Mouse (Mus musculus) midbrain, embryonic 12.5 days (tissue): ENCODE measurements around the gene Ppme1. TPM values are rescaled to one million over a fixed set of nuclear protein-coding genes. Genes with fewer than 3 reads are reported as not detected.

ENCODE experiments used
- ATAC-seq: fragments of 200-750 bp; cut with Nextera tagmentation; 2 replicates; pipeline ENCODE4 v1.8.0; 2017; ENCODE audit warnings: low read depth, moderate TSS enrichment, moderate library complexity; ENCODE audit not compliant: low FRiP score
- H3K27ac ChIP-seq: fragments of 300-500 bp; sonication (generic); replicated peaks from 2 replicates; pipeline ENCODE4 v1.5.1; 2016; ENCODE audit warnings: mild to moderate bottlenecking
- H3K27me3 ChIP-seq: fragments of 300-500 bp; sonication (generic); 2 replicates; pipeline ENCODE4 v1.6.1; 2016; ENCODE audit warnings: mild to moderate bottlenecking
- H3K36me3 ChIP-seq: fragments of 300-500 bp; sonication (generic); 2 replicates; pipeline ENCODE4 v1.6.1; 2016
- H3K4me1 ChIP-seq: fragments of 300-500 bp; sonication (generic); 2 replicates; pipeline ENCODE4 v1.6.1; 2016
- H3K4me2 ChIP-seq: fragments of 300-500 bp; sonication (generic); replicated peaks from 2 replicates; pipeline ENCODE4 v1.6.1; 2016; ENCODE audit warnings: mild to moderate bottlenecking, moderate library complexity
- H3K4me3 ChIP-seq: fragments of 300-500 bp; sonication (generic); 2 replicates; pipeline ENCODE4 v1.5.1; 2016; ENCODE audit warnings: mild to moderate bottlenecking
- H3K9ac ChIP-seq: fragments of 300-500 bp; sonication (generic); replicated peaks from 2 replicates; pipeline ENCODE4 v1.6.1; 2016; ENCODE audit warnings: mild to moderate bottlenecking, moderate library complexity
- H3K9me3 ChIP-seq: fragments of 300-500 bp; sonication (generic); 2 replicates; pipeline ENCODE4 v1.6.1; 2016; ENCODE audit warnings: mild to moderate bottlenecking
- WGBS: fragments of 180-500 bp; shearing (Covaris S2); methylation state at CpG from one replicate; pipeline ENCODE4 v1.1.7; 2016; 5-methylcytosine and 5-hydroxymethylcytosine counted together
- polyA plus RNA-seq: library from polyadenylated mRNA; unstranded; fragments of >200 nt; fragmentation: Nextera tagmentation; extraction: Ambion mirVana; gene quantifications from 2 replicates; pipeline ENCODE4 v1.2.1, GENCODE M21; 2016

Gene Ppme1
- polyA plus RNA-seq, 1 experiment from 2014 or later = 108 TPM

DNA sequence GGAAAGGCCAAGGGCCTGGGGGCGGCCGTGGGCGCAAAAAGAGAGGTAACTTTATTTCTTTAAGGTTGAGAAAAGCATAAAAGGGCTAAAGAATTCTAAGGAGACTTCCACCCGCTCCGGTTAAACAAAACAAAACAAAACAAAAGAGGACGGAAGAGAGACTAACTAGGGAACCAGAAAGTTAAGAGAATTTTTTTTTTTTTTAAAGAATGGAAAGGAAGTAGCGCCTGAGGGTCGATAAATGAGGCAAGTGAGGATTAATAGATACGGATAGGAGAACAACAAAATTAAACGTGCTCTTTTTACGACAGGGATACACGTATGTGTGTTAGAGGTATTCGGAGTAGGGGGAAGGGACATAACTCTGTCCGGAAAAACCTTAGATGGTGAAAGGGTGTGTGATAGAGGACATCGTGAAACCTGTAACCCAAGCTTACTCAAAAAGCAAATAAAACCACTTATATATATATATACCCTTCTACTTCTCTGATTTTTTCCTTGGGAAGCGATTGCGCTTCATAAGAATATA lies 409 bp upstream of the Ppme1 start:
- Histone ChIP-seq H3K27ac (peak overlapping the region; percentile 85), H3K4me2 (peak overlapping the region; percentile 77), H3K9me3 (no peaks in the 10 kb centered on the region), H3K27me3 (no peaks in the 10 kb centered on the region), H3K9ac (peak overlapping the region; percentile 57), H3K36me3 (peaks cover 26% of the 10 kb centered on the region), H3K4me1 (peaks cover 28% of the 10 kb centered on the region), H3K4me3 (peak overlapping the region; percentile 68)
- 7% methylated on average over 17 of the region's 17 CpGs for WGBS
- ATAC-seq = no peak; the same call in 1 of the 2 replicates

DNA sequence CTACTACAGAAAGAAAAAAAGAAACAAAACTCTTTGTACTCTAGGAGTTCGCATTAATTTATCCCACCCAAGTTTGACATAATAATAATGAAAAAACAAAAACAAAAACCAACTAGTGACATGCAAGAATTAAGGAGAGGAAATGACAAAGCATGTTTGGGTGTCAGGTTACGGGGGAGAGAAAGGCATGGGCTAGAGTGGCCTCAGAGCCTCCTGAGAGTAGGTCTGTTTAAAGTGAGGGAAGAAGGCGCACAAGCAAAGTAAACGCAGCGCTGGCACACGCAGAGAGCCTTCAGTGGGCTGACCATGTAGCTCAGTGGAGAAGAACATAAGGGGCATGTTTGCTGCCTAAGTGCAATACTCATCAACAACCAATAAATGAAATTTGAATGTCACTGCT lies 7.2 kb downstream of the Ppme1 start:
- H3K9ac ChIP-seq = no peak overlapping the region
- no peaks in the 10 kb centered on the region for H3K9me3 ChIP-seq
- H3K4me3 ChIP-seq = no peak overlapping the region
- H3K27me3 ChIP-seq = no peaks in the 10 kb centered on the region
- H3K27ac ChIP-seq = no peak overlapping the region
- H3K4me1 ChIP-seq = peaks cover 7% of the 10 kb centered on the region; the same call in 1 of the 2 replicates
- 73% methylated on average over 6 of the region's 6 CpGs for WGBS
- ATAC-seq = no peak
- no peak overlapping the region for H3K4me2 ChIP-seq
- H3K36me3 ChIP-seq = peaks cover 12% of the 10 kb centered on the region; the same call in 1 of the 2 replicates

DNA sequence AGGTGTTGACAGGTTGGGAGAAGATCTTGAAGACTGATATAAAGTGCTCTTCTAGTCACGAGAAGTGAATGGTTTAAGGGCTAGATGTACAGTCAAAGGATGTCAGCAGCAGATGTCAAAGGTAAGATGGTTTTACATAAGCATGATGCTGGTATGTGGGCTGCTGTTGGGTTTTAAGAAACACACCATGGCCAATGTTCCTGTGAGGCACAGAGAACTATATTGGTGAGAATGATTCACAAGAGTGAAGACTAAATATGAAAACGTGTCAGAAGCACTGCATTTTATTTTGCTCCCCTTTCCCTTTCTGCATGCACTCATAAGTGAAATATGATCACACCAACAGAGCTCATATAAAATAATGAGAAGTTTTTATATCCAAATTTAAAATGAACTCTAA lies 8.9 kb downstream of the Ppme1 start:
- Histone ChIP-seq H3K9me3 (no peaks in the 10 kb centered on the region), H3K4me1 (no peaks in the 10 kb centered on the region), H3K4me2 (no peak overlapping the region), H3K4me3 (no peak overlapping the region), H3K9ac (no peak overlapping the region), H3K36me3 (peaks cover 12% of the 10 kb centered on the region; the same call in 1 of the 2 replicates), H3K27ac (no peak overlapping the region), H3K27me3 (no peaks in the 10 kb centered on the region)
- no peak for ATAC-seq
- WGBS = 90% methylated on average over 2 of the region's 2 CpGs

DNA sequence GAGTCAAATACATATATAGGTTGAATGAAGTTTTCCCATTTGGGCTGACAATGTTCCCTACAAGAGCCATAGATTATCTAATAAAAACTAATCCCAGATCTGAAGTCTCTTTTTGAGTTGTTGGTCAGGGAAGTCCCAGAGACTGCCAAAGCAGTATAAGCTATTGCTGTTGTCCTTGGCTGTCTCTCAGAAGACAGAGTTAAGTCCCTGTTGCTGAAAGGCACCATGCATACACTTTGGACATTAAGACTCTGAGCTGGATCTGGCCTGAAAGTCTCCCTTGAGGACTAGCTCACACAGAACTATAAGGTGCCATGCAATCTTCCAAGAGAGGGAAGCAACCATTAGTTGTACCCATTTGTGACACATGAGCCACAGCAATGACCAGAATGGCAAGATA lies 14.3 kb downstream of the Ppme1 start:
- Histone ChIP-seq H3K9me3 (no peaks in the 10 kb centered on the region), H3K36me3 (peaks cover 16% of the 10 kb centered on the region; the same call in 1 of the 2 replicates), H3K27me3 (no peaks in the 10 kb centered on the region), H3K4me1 (no peaks in the 10 kb centered on the region), H3K4me2 (no peak overlapping the region), H3K4me3 (no peak overlapping the region), H3K9ac (no peak overlapping the region), H3K27ac (no peak overlapping the region)
- no peak for ATAC-seq

DNA sequence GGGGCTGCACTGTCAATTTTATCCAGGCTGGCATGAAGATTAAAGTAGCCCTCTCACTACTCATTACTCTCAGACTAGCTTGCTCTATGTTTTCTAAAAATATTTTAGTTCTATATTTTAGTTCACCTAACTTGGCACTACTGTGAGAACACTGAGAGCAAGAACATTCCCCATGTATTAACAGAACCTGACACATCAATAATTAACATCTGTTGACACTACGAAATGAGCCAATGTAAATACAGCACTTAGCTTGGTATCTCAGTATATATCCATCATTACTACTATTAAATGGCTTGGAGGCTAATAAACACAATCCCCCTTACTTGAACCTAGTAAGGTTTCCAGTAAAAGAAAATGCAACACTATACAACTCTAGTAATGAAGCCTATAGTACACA lies 15.3 kb downstream of the Ppme1 start:
- WGBS = 96% methylated on average over 1 of the region's 1 CpGs
- Histone ChIP-seq H3K36me3 (peaks cover 18% of the 10 kb centered on the region; the same call in 1 of the 2 replicates), H3K4me3 (no peak overlapping the region), H3K4me1 (no peaks in the 10 kb centered on the region), H3K27ac (no peak overlapping the region), H3K4me2 (no peak overlapping the region), H3K27me3 (no peaks in the 10 kb centered on the region), H3K9me3 (no peaks in the 10 kb centered on the region), H3K9ac (no peak overlapping the region)
- ATAC-seq = no peak

DNA sequence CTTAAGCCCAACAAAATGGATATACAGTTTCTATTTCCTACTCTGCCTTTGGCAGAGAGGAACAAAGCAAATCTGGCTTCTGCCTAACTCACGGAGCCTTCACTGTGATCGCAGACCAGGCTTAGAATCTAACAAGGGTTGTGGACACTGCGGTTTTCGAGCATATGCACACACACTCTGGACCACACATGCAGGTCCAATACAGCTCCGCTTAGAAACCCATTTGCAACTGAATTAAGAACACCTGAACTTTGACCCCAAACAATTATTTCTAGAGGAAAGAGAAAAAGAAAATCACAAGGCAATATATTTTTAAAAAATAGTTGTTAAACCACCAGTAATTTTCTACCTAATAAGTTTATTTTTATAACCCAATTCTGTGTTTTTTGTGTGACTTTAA lies 15.8 kb downstream of the Ppme1 start:
- no peak for ATAC-seq
- Histone ChIP-seq H3K9me3 (no peaks in the 10 kb centered on the region), H3K4me2 (no peak overlapping the region), H3K9ac (no peak overlapping the region), H3K27me3 (no peaks in the 10 kb centered on the region), H3K36me3 (peaks cover 23% of the 10 kb centered on the region; the same call in 1 of the 2 replicates), H3K27ac (no peak overlapping the region), H3K4me3 (no peak overlapping the region), H3K4me1 (no peaks in the 10 kb centered on the region)
- 77% methylated on average over 5 of the region's 5 CpGs for WGBS

DNA sequence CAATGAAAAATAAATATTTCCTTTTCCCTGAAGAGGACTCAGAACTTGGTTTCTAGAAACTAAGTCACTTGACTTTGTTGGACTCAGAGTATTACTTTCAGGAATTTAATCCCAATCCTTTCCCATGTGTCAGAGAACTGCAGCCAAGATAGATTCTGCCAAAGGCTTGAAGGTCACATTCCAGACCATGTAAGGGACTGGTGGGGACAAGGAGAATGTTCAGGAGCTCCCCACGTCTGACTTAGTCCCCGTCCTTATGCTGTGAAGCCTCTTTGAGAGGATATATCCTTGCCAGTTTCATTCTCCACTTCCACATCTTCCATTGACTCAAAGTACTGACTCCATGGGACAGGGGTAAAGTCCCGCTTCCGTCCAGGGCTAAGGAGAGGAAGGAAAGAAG lies 17.1 kb downstream of the Ppme1 start:
- H3K9ac ChIP-seq = no peak overlapping the region
- H3K36me3 ChIP-seq = peaks cover 18% of the 10 kb centered on the region; the same call in 1 of the 2 replicates
- 89% methylated on average over 4 of the region's 4 CpGs for WGBS

DNA sequence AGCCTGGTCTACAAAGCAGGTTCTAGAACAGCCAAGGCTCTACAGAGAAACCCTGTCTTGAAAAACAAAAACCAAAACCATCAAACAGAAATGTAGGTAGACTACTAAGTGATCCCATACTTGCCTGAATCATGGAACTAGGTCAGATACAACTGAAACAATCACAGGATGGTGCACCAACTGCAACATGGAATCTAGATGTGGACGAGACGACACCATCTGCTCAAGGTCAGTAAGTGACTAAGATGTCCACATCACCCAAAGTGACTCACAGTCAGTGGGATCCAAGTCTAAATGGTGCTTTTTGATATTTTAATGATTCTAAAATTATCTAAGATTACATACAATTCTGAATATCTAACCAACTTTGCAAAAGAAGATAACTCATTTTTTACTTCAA lies 36.2 kb downstream of the Ppme1 start:
- WGBS = 97% methylated on average over 2 of the region's 2 CpGs
- ATAC-seq = no peak

More for the DNA sequence above, 17.1 kb downstream of the Ppme1 start:
- ATAC-seq = no peak
- H3K9me3 ChIP-seq = no peaks in the 10 kb centered on the region
- no peak overlapping the region for H3K4me2 ChIP-seq
- H3K27ac ChIP-seq = no peak overlapping the region
- H3K27me3 ChIP-seq = no peaks in the 10 kb centered on the region
- no peak overlapping the region for H3K4me3 ChIP-seq
- no peaks in the 10 kb centered on the region for H3K4me1 ChIP-seq

DNA sequence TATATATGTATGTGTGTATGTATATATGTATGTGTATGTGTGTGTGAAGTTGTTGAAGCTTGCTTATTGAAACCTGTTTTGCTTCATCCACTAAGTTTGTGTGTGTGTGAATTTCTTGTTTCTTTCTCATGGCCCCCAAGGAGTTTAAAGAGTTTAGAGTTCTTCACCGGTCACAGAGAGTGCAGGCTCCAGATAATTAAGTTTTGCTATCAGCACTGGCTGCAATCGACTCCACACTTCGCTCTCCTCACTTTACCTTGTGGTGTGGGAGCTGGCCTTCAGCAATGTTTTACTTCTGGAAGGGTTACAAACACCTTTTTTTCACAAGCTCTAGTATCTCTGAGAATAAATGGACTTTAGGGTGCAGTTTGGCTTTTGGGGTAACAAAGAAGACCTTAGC lies 40.8 kb downstream of the Ppme1 start:
- Histone ChIP-seq H3K9me3 (no peaks in the 10 kb centered on the region), H3K27me3 (no peaks in the 10 kb centered on the region), H3K4me2 (no peak overlapping the region), H3K27ac (no peak overlapping the region), H3K36me3 (peaks cover 89% of the 10 kb centered on the region), H3K4me3 (no peak overlapping the region), H3K9ac (no peak overlapping the region), H3K4me1 (no peaks in the 10 kb centered on the region)
- no peak for ATAC-seq
- 97% methylated on average over 3 of the region's 3 CpGs for WGBS

More for the DNA sequence above, 36.2 kb downstream of the Ppme1 start:
- Histone ChIP-seq H3K27me3 (no peaks in the 10 kb centered on the region), H3K9ac (no peak overlapping the region), H3K9me3 (no peaks in the 10 kb centered on the region), H3K36me3 (peaks cover 86% of the 10 kb centered on the region), H3K4me3 (no peak overlapping the region), H3K4me2 (no peak overlapping the region), H3K4me1 (no peaks in the 10 kb centered on the region), H3K27ac (no peak overlapping the region)

DNA sequence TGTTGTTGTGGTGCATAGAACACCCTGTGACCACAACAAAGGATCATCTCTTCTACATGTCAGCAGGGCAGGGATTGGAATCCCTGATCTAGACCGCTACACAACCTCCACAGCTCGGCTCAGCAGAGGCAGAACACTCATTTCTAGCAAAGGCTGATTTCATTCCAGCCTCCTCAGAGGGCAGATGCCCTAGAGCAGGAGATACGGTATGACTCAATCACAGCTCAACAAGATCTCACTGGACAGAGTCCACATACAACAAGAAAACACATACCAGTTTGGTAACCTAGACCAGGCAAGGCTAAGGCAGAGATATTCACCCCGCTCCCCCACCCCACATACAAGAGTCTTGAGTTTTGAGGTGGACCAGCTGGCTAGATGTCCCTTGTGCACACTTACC lies 43.5 kb downstream of the Ppme1 start:
- Histone ChIP-seq H3K27me3 (no peaks in the 10 kb centered on the region), H3K4me3 (no peak overlapping the region), H3K4me2 (no peak overlapping the region), H3K9ac (no peak overlapping the region), H3K36me3 (peaks cover 70% of the 10 kb centered on the region), H3K9me3 (no peaks in the 10 kb centered on the region), H3K27ac (no peak overlapping the region), H3K4me1 (no peaks in the 10 kb centered on the region)
- 91% methylated on average over 4 of the region's 4 CpGs for WGBS
- ATAC-seq = no peak

DNA sequence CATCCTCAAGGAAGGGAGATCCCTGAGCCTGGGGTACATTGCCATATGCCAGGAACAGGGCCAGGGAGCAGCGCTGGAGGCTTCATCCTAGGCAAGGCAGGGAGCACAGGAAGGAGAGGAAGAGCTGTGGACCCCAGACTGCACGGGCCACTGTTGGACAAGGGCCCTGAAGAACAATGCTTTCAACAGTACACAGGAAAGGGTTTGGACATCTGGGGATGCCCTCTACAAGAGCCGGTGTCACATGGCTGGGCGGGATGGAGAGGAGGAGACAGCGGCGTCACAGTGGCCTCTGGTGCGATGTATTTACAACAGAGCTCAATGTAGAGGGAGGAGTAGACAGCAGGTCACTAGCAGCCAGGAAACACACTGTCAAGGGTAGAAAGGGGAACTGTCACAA lies 44.6 kb downstream of the Ppme1 start:
- Histone ChIP-seq H3K4me2 (no peak overlapping the region), H3K27me3 (no peaks in the 10 kb centered on the region), H3K4me1 (no peaks in the 10 kb centered on the region), H3K27ac (no peak overlapping the region), H3K36me3 (peaks cover 61% of the 10 kb centered on the region), H3K9ac (no peak overlapping the region), H3K9me3 (no peaks in the 10 kb centered on the region), H3K4me3 (no peak overlapping the region)
- WGBS = 91% methylated on average over 7 of the region's 7 CpGs
- no peak for ATAC-seq

DNA sequence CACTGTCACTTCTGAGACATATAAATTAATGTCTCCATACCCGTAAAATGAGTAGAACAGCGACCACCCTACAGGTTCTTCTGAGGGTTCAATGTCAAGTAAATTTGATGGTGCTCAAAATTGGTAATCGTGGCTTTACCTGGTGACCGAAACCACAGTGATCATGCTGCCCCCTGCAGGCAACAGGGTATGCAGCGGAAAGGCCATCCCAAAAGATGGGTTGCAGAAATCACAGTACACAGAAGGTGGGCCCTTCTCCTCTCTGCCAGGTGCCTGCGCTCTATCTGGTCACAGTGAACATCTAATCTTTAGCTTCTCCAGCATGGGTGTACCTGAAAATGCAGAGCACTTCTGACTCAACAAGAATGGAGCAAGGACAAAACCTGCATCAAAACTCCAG lies 46.6 kb downstream of the Ppme1 start:
- Histone ChIP-seq H3K9ac (no peak overlapping the region), H3K9me3 (no peaks in the 10 kb centered on the region), H3K4me2 (no peak overlapping the region), H3K27ac (no peak overlapping the region), H3K4me3 (no peak overlapping the region), H3K27me3 (no peaks in the 10 kb centered on the region), H3K4me1 (no peaks in the 10 kb centered on the region), H3K36me3 (peaks cover 41% of the 10 kb centered on the region)
- no peak for ATAC-seq
- WGBS = 83% methylated on average over 6 of the region's 6 CpGs

DNA sequence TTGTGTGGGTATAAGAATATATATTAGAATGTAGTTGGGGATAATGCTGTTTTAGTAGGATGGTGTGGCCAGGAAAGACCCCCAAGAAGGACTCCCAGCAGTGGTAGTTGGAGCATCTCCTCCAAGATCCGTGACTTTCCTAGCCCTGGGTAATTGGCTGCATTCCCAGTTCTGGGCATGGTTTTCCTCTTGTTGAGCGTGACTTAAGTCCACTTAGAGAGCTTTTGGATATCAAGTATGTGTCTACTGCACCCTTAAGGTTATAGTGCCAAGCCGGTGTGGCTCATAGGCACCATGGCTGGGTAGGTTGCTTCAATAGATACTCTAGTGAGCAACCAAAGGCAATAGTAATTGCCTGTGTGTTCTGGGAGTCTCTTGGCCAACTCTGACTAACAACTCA lies 48.4 kb downstream of the Ppme1 start:
- no peak for ATAC-seq
- Histone ChIP-seq H3K9me3 (no peaks in the 10 kb centered on the region), H3K4me2 (no peak overlapping the region), H3K4me3 (no peak overlapping the region), H3K27me3 (no peaks in the 10 kb centered on the region), H3K27ac (no peak overlapping the region), H3K36me3 (peaks cover 27% of the 10 kb centered on the region), H3K9ac (no peak overlapping the region), H3K4me1 (no peaks in the 10 kb centered on the region)
- WGBS = 97% methylated on average over 3 of the region's 3 CpGs
